Mouse (Mus musculus): ENCODE measurements around the gene Gm21885.
A peak's percentile ranks its signal among the peaks of the same experiment; 100 is the strongest.

DNA sequence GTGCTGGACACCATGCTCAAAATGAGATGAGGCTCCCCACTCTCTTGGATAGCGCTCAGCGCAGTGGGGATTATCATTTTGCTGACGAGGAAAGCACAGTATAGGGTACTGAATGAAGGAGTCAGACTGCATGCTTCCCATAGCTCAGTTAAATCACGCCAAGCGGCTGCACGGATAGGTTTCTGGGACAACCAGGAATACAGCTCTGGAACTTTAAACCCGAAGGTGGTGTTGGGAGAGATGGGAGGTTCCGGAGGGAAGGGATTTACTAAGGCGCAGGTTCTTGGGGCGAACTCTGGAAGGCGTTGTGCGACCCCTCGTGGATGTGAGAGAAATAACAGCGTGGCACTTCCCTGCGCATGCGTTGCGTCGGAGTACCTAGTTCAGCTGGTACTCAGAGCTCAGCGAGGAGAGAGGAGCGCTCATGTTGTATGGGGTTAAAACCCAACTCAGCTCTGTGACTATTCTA, 4.8 kb upstream of the Gm21885 start:
- peak; percentile 94 for TF ChIP-seq CTCF (IDR thresholded peaks at IDR 0.05; ENCODE audit: borderline replicate concordance, control insufficient read depth, extremely low read depth, insufficient read depth, low read length, poor library complexity)
- TF ChIP-seq POLR2A (IDR thresholded peaks at IDR 0.05; ENCODE audit: control insufficient read depth, extremely low read depth, insufficient read depth, low read length, poor library complexity): no peak
